ENCODE assay signal across 17 mouse cellular contexts in the genomic region with DNA sequence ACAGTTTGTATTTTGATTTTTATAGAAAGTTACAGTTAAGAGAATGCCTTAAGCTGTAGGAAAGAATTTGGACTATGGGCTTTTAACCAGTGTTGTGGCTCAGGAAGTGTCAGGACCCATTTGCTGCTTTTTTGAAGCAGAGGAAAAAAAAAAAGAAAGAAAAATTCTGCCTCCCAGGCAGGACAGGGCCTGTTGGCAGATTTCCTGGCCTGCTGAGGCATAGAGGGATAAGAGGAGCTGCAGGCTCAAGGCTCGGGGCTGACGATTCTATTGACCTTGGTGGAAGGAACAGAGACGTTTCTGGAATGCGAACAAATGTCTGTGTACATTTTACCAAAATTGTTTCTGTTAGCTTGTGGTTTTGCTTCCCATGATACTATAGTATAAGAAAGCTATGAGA.
DNase-seq lines count a peak whose midpoint lies in the region; ATAC-seq and TF ChIP-seq lines count a peak whose summit lies in the region.
"Had no signal": no experiment of that assay in that cellular context is flagged by ENCODE, and none has a peak within 500 bp of the region (broad histone marks: within the 10 kb centered on the region; RNA-seq: fewer than 3 reads in every experiment).

No protein-coding gene starts in this region.

- H3K27me3 ChIP-seq in heart, embryonic 10.5 days (ENCODE audit: insufficient read depth, poor library complexity, severe bottlenecking): no peaks in the 10 kb centered on the region
- H3K27me3 ChIP-seq in Patski: no peaks in the 10 kb centered on the region
- H3K27me3 ChIP-seq in hindbrain, embryonic 10.5 days (ENCODE audit: insufficient read depth, poor library complexity, severe bottlenecking): no peaks in the 10 kb centered on the region
- H3K27me3 ChIP-seq: embryonic facial prominence, embryonic 15.5 days; heart, embryonic 12.5 days; limb, embryonic 15.5 days had no signal

- 79% methylated on average over 4 of the region's 4 CpGs for WGBS in heart, embryonic 10.5 days
- 98% methylated on average over 4 of the region's 4 CpGs for WGBS in hindbrain, embryonic 10.5 days

- DNase-seq in heart, postnatal 4 days: peak; percentile 12
- DNase-seq in heart, embryonic 10.5 days (ENCODE audit: low spot score): no peak
- peak; percentile 15 for DNase-seq in 3T3-L1 (ENCODE audit: low read depth, low spot score)
- DNase-seq in Patski (ENCODE audit: low read depth, low spot score): no peak
- peak; percentile 58 for DNase-seq in kidney, adult 9 months
- DNase-seq in hindbrain, embryonic 10.5 days (ENCODE audit: low spot score): no peak
- no peak for DNase-seq in T-cell, adult 2 months (ENCODE audit: low spot score)
- no peak for DNase-seq in left cerebral cortex, postnatal 36 days (ENCODE audit: low spot score in 2 of 2)
- DNase-seq: cerebellum, postnatal 36 days; lung, postnatal 14 days; thymus, postnatal 36 days had no signal

- POLR2A ChIA-PET in Patski (lab: Charles Lee): interaction anchor here (0.8 kb wide), 1 partner anchor 15 kb away, joined by 5 read pairs; no protein-coding TSS in a partner anchor

- H3K9me3 ChIP-seq in heart, embryonic 10.5 days: no peaks in the 10 kb centered on the region
- no peaks in the 10 kb centered on the region for H3K9me3 ChIP-seq in hindbrain, embryonic 10.5 days
- H3K9me3 ChIP-seq: embryonic facial prominence, embryonic 15.5 days; heart, embryonic 12.5 days; limb, embryonic 15.5 days had no signal

- H3K4me3 ChIP-seq in heart, embryonic 10.5 days: no peak overlapping the region
- no peak overlapping the region for H3K4me3 ChIP-seq in hindbrain, embryonic 10.5 days
- H3K4me3 ChIP-seq: embryonic facial prominence, embryonic 15.5 days; heart, embryonic 12.5 days; layer of hippocampus, adult 2 months; limb, embryonic 15.5 days had no signal

- TF ChIP-seq CTCF in Patski (IDR thresholded peaks at IDR 0.05): no peak

- in situ Hi-C loops in Patski (cut with MboI; ENCODE audit: low pct_unique_long_range_greater_than_20kb): no loop called here

- intact Hi-C loops in left cerebral cortex, postnatal 36 days (cut with DNase I): no loop called here

- peak; percentile 66 for ATAC-seq in Patski
- ATAC-seq: CD4-positive, CD25-positive, alpha-beta regulatory T cell, adult 4 months; forebrain, embryonic 14.5 days had no signal

- H3K36me3 ChIP-seq in heart, embryonic 10.5 days: peaks cover 48% of the 10 kb centered on the region
- H3K36me3 ChIP-seq in hindbrain, embryonic 10.5 days: peaks cover 83% of the 10 kb centered on the region

- CTCF ChIA-PET in Patski (lab: Charles Lee): interaction anchor here (1.0 kb wide), 1 partner anchor 13 kb away, joined by 6 read pairs; no protein-coding TSS in a partner anchor

- H3K4me1 ChIP-seq in heart, embryonic 10.5 days: no peaks in the 10 kb centered on the region
- no peaks in the 10 kb centered on the region for H3K4me1 ChIP-seq in hindbrain, embryonic 10.5 days (replicated peaks)
- H3K4me1 ChIP-seq: embryonic facial prominence, embryonic 15.5 days; limb, embryonic 15.5 days had no signal

- no peak overlapping the region for H3K27ac ChIP-seq in heart, embryonic 10.5 days
- no peak overlapping the region for H3K27ac ChIP-seq in hindbrain, embryonic 10.5 days
- H3K27ac ChIP-seq: embryonic facial prominence, embryonic 15.5 days; layer of hippocampus, adult 2 months; limb, embryonic 15.5 days had no signal

Comparison
In these comparisons a context has a peak if more than half of its experiments do, and no peak if none do; other contexts are left out.
1. DNase-seq: peak in heart, postnatal 4 days (single experiment), 3T3-L1 (single experiment) and kidney, adult 9 months (single experiment); none in heart, embryonic 10.5 days (single experiment), Patski (single experiment), hindbrain, embryonic 10.5 days (single experiment), T-cell, adult 2 months (single experiment) and left cerebral cortex, postnatal 36 days (0 of 2).